ENCODE assay signal across 9 mouse cellular contexts in genomic region chr4:3090742-3091141, GRCm38 (mm10).
DNase-seq lines count a peak whose midpoint lies in the region; ATAC-seq lines count a peak whose summit lies in the region.
"Had no signal": no experiment of that assay in that cellular context is flagged by ENCODE, and none has a peak within 500 bp of the region (broad histone marks: within the 10 kb centered on the region; RNA-seq: fewer than 3 reads in every experiment).

No protein-coding gene starts in this region.

- no peak for DNase-seq in heart, adult 11 months
- DNase-seq in CD4-positive, CD25-positive, alpha-beta regulatory T cell, adult 2 months (ENCODE audit: low read depth, low spot score), result peak; percentile 4
- peak; percentile 0 for DNase-seq in embryonic facial prominence, embryonic 14.5 days (ENCODE audit: low spot score)
- DNase-seq in adrenal gland, postnatal 4 days (ENCODE audit: low spot score in 2 of 2), result no peak
- no peak for DNase-seq in spleen, postnatal 14 days (ENCODE audit: low spot score in 2 of 2)
- DNase-seq in urinary bladder, postnatal 36 days (ENCODE audit: low spot score in 2 of 2), result no peak
- DNase-seq: cerebellum, postnatal 10 days had no signal

- WGBS in heart, embryonic 15.5 days, result 64% methylated on average over 9 of the region's 9 CpGs
- WGBS in embryonic facial prominence, embryonic 14.5 days, result 81% methylated on average over 9 of the region's 9 CpGs
- 61% methylated on average over 9 of the region's 9 CpGs for WGBS in liver, embryonic 16.5 days (ENCODE audit: insufficient replicate concordance)

- H3K27ac ChIP-seq in heart, embryonic 15.5 days, result no peak overlapping the region
- no peak overlapping the region for H3K27ac ChIP-seq in embryonic facial prominence, embryonic 14.5 days (replicated peaks; ENCODE audit: low read depth, low read length)
- no peak overlapping the region for H3K27ac ChIP-seq in liver, embryonic 16.5 days (ENCODE audit: low read length)

- peaks cover 21% of the 10 kb centered on the region for H3K9me3 ChIP-seq in heart, embryonic 15.5 days (replicated peaks)
- peaks cover 38% of the 10 kb centered on the region for H3K9me3 ChIP-seq in embryonic facial prominence, embryonic 14.5 days (ENCODE audit: control insufficient read depth, low read length)
- H3K9me3 ChIP-seq in liver, embryonic 16.5 days (replicated peaks; ENCODE audit: control insufficient read depth, low read length), result peaks cover 11% of the 10 kb centered on the region

- H3K27me3 ChIP-seq in heart, embryonic 15.5 days, result no peaks in the 10 kb centered on the region
- H3K27me3 ChIP-seq in embryonic facial prominence, embryonic 14.5 days (replicated peaks; ENCODE audit: control insufficient read depth, insufficient read depth, low read length), result no peaks in the 10 kb centered on the region
- no peaks in the 10 kb centered on the region for H3K27me3 ChIP-seq in liver, embryonic 16.5 days (ENCODE audit: control insufficient read depth, insufficient read depth, low read depth, low read length)

- H3K4me1 ChIP-seq in heart, embryonic 15.5 days (replicated peaks), result no peaks in the 10 kb centered on the region
- H3K4me1 ChIP-seq in embryonic facial prominence, embryonic 14.5 days (ENCODE audit: control insufficient read depth, insufficient read depth, low read length), result no peaks in the 10 kb centered on the region
- H3K4me1 ChIP-seq in liver, embryonic 16.5 days (ENCODE audit: control insufficient read depth, low read depth, low read length), result no peaks in the 10 kb centered on the region

- no peaks in the 10 kb centered on the region for H3K36me3 ChIP-seq in heart, embryonic 15.5 days
- H3K36me3 ChIP-seq in embryonic facial prominence, embryonic 14.5 days (ENCODE audit: control insufficient read depth, insufficient read depth, low read length), result no peaks in the 10 kb centered on the region
- H3K36me3 ChIP-seq in liver, embryonic 16.5 days (ENCODE audit: control insufficient read depth, insufficient read depth), result no peaks in the 10 kb centered on the region

- ATAC-seq in heart, embryonic 15.5 days (replicated peaks; ENCODE audit: insufficient number of reproducible peaks, insufficient read depth, low FRiP score, low read depth), result 0 out of 2 replicates have a peak, but pooled peaks have one; percentile 33
- ATAC-seq in embryonic facial prominence, embryonic 14.5 days (ENCODE audit: low read depth), result no peak
- ATAC-seq in liver, embryonic 16.5 days (ENCODE audit: low read depth), result peak; percentile 24; the same call in 1 of the 2 replicates

- no peak overlapping the region for H3K4me2 ChIP-seq in heart, embryonic 15.5 days
- H3K4me2 ChIP-seq in embryonic facial prominence, embryonic 14.5 days (ENCODE audit: low read depth, low read length), result no peak overlapping the region
- H3K4me2 ChIP-seq in liver, embryonic 16.5 days (ENCODE audit: low read depth, low read length), result no peak overlapping the region

- H3K9ac ChIP-seq in heart, embryonic 15.5 days, result no peak overlapping the region
- no peak overlapping the region for H3K9ac ChIP-seq in embryonic facial prominence, embryonic 14.5 days (ENCODE audit: low read depth, low read length)
- H3K9ac ChIP-seq in liver, embryonic 16.5 days (ENCODE audit: low read depth, low read length), result no peak overlapping the region

- no peak overlapping the region for H3K4me3 ChIP-seq in heart, embryonic 15.5 days
- no peak overlapping the region for H3K4me3 ChIP-seq in embryonic facial prominence, embryonic 14.5 days (ENCODE audit: low read depth, low read length)
- no peak overlapping the region for H3K4me3 ChIP-seq in liver, embryonic 16.5 days (ENCODE audit: low read depth, low read length)

Comparison
In these comparisons a context has a peak if more than half of its experiments do, and no peak if none do; other contexts are left out.
1. DNase-seq: peak in CD4-positive, CD25-positive, alpha-beta regulatory T cell, adult 2 months (single experiment) and embryonic facial prominence, embryonic 14.5 days (single experiment); none in heart, adult 11 months (single experiment), adrenal gland, postnatal 4 days (0 of 2), spleen, postnatal 14 days (0 of 2) and urinary bladder, postnatal 36 days (0 of 2).